Mouse (Mus musculus) testis, postnatal 14 days (tissue): ENCODE measurements around the gene Vapa.
"Not testable (repeated sequence)": the region's sequence is repeated elsewhere in the genome, so short reads cannot be mapped to it uniquely, and the experiment has no call there.

ENCODE experiments used
- DNase-seq: peaks from one replicate; pipeline ENCODE4 v3.0.0; 2021; ENCODE audit warnings: low spot score

Vapa gene

GRCm38 (mm10) chr17:65613463-65614412, at the start of gene Vapa:
Gene Vapa, minus strand, starts transcription at chr17:65613555.
- peak; percentile 98 for DNase-seq

- DNase-seq = no peak
These were observed 49.3 kb upstream of the Vapa start for GRCm38 (mm10) chr17:65662662-65663061.

GRCm38 (mm10) chr17:65658416-65658815, 45.1 kb upstream of the Vapa start:
- no peak for DNase-seq

GRCm38 (mm10) chr17:65657958-65658357, 44.6 kb upstream of the Vapa start:
- DNase-seq = no peak

GRCm38 (mm10) chr17:65656731-65657130, 43.4 kb upstream of the Vapa start:
- DNase-seq = peak; percentile 83

GRCm38 (mm10) chr17:65656076-65656475, 42.7 kb upstream of the Vapa start:
- DNase-seq = no peak

- DNase-seq = no peak
These were observed 42.3 kb upstream of the Vapa start for GRCm38 (mm10) chr17:65655608-65656007.

GRCm38 (mm10) chr17:65650598-65650997, 37.2 kb upstream of the Vapa start:
- no peak for DNase-seq

GRCm38 (mm10) chr17:65649175-65649493, 35.8 kb upstream of the Vapa start:
- DNase-seq = no peak

GRCm38 (mm10) chr17:65648371-65649174, 35.2 kb upstream of the Vapa start:
- DNase-seq = peak; percentile 22

- no peak for DNase-seq
These were observed 34.6 kb upstream of the Vapa start for GRCm38 (mm10) chr17:65647961-65648360.

- peak; percentile 53 for DNase-seq
These were observed 33.9 kb upstream of the Vapa start for GRCm38 (mm10) chr17:65647226-65647625.

GRCm38 (mm10) chr17:65643579-65643978, 30.2 kb upstream of the Vapa start:
- DNase-seq = no peak

GRCm38 (mm10) chr17:65643051-65643521, 29.7 kb upstream of the Vapa start:
- no peak for DNase-seq

- DNase-seq = peak; percentile 43
These were observed 29.2 kb upstream of the Vapa start for GRCm38 (mm10) chr17:65642578-65642991.

- no peak for DNase-seq
These were observed 28.4 kb upstream of the Vapa start, which contains the start of gene Txndc2 for GRCm38 (mm10) chr17:65641734-65642218. Gene Txndc2, minus strand, starts transcription at chr17:65642168.

GRCm38 (mm10) chr17:65639144-65639543, 25.8 kb upstream of the Vapa start:
- DNase-seq = no peak

GRCm38 (mm10) chr17:65635715-65636360, 22.5 kb upstream of the Vapa start:
- no peak for DNase-seq

GRCm38 (mm10) chr17:65629943-65630342, 16.6 kb upstream of the Vapa start:
- DNase-seq = no peak

GRCm38 (mm10) chr17:65628823-65629532, 15.6 kb upstream of the Vapa start:
- DNase-seq = not testable (repeated sequence)

GRCm38 (mm10) chr17:65626301-65626700, 12.9 kb upstream of the Vapa start:
- DNase-seq = no peak
